Mouse (Mus musculus): Measurements from ENCODE around the gene A830005F24Rik.
"Not testable (repeated sequence)": the region's sequence is repeated elsewhere in the genome, so short reads cannot be mapped to it uniquely, and the experiment has no call there.

Gene A830005F24Rik

DNA sequence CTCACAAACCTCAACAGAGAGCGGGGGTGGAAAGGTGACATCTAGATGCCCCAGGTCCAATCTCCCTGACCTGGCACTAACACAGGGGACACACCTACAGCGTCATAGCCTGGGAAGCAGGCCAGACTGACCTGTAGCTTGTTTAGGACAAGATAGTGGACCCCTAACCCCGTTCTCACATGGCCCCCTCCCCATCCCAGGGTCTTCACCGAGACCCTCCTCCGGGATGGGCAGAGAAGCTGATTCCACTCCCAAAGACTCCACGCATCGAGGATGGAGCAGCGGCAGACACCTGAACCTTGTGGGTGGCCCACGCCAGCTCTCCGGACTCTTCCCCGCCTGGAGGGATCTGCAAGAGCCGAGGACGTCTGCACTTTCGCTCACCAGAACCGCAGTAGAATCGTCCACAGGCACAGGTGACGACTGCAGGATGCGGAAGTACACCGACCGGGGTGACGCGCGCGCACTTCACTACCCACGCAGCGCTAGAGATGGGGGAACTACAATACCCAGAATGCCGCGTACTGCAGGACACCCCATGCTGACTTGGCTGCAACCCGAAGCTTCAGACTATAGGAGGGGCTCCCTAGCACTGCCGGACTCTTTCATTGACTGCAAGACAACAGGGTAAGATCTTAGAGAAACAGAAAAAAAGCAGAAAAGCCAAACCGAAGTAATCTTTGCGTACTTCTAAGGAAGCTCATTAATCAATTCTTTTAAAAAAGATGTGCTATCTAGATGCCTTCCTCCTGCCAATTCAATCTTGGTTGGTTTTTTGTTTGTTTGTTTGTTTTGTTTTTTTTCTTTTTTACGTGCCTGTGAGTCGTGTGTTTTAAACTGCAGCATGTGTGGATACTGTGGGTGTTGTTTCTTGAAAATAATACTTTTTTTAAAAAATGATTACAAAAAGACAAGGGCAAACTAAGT lies at the start of gene A830005F24Rik, which contains the start of gene Zfp169:
A830005F24Rik (plus strand) TSS at position 568 of the 927 bp plus-strand sequence.
Zfp169 (minus strand) TSS at position 449 of the 927 bp plus-strand sequence.
- no peaks in the 10 kb centered on the region for H3K27me3 ChIP-seq (ENCODE audit: control insufficient read depth, insufficient read depth, low read length, poor library complexity, severe bottlenecking)
- DNase-seq (ENCODE audit: low read depth, low spot score): peak; percentile 95

DNA sequence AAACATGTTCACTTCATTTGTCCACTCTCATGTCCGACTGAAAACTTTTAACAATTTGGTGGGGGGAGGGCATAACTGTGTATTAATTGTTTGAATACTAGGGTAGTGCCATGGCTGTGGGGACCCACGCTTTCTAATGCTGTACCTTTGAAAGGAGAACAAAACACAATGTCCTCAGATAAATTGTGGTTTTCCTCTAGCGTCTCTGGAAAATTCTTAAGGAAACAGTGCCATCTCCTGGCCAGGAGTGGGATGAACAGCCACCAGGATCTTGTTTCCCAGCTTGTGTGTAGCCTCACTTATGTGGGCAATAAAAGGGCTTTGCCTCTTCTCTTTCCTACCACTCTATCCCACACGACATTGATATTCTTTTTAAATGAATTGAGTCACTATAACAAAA lies 49.2 kb upstream of the A830005F24Rik start:
- DNase-seq (ENCODE audit: low read depth, low spot score): peak; percentile 54
- no peaks in the 10 kb centered on the region for H3K27me3 ChIP-seq (ENCODE audit: control insufficient read depth, insufficient read depth, low read length, poor library complexity, severe bottlenecking)
- no peaks in the 10 kb centered on the region for H3K36me3 ChIP-seq (ENCODE audit: control insufficient read depth, insufficient read depth, low read length, poor library complexity, severe bottlenecking)

More for the DNA sequence above, at the start of gene A830005F24Rik, which contains the start of gene Zfp169:
- no peaks in the 10 kb centered on the region for H3K36me3 ChIP-seq (ENCODE audit: control insufficient read depth, insufficient read depth, low read length, poor library complexity, severe bottlenecking)

DNA sequence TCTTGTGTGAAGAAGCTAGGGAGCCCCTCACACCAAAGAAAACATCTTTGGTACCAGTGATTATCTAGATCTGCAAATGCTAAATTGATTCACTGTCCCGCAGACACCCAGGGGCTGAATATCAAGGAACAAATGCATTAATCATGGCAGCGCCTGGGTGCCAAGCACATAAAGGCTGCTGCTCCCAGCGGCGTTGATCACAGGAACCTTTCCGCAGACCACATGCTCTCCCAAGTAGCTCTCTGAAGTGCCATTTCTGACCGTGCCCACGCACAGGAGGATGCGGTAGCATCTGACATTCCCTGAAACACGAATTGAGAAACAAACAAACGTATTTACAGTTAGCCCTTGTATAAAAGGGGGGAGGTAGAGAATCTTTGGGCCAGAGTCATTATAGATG lies 47.2 kb upstream of the A830005F24Rik start:
- Histone ChIP-seq H3K36me3 (ENCODE audit: control insufficient read depth, insufficient read depth, low read length, poor library complexity, severe bottlenecking) (no peaks in the 10 kb centered on the region), H3K27me3 (ENCODE audit: control insufficient read depth, insufficient read depth, low read length, poor library complexity, severe bottlenecking) (no peaks in the 10 kb centered on the region)
- DNase-seq (ENCODE audit: low read depth, low spot score): no peak

DNA sequence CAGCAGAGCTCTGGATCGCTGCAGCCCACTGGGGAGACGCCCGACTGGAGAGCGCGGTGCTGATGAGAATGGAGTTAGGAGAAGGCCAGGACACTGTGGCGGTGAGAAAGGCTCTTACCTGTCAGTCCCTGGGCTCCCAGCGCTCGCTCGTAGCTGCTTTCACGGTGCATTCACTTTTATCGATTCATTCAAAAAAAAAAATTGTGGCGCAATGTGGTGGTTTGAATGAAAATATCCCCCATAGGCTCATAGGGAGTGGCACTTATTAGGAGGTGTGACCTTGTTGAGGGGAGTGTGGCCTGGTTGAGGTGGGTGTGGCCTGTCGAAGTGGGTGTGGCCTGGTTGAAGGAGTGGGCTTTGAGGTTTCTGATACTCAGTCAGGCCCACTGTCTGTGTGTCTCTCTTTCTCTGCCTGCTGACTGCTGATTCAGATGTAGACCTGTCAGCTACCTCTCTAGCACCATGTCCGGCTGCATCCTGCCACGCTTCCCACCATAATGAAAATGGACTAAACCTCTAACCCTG lies 44.7 kb upstream of the A830005F24Rik start:
- DNase-seq (ENCODE audit: low read depth, low spot score): no peak
- Histone ChIP-seq H3K27me3 (ENCODE audit: control insufficient read depth, insufficient read depth, low read length, poor library complexity, severe bottlenecking) (no peaks in the 10 kb centered on the region), H3K36me3 (ENCODE audit: control insufficient read depth, insufficient read depth, low read length, poor library complexity, severe bottlenecking) (no peaks in the 10 kb centered on the region)

DNA sequence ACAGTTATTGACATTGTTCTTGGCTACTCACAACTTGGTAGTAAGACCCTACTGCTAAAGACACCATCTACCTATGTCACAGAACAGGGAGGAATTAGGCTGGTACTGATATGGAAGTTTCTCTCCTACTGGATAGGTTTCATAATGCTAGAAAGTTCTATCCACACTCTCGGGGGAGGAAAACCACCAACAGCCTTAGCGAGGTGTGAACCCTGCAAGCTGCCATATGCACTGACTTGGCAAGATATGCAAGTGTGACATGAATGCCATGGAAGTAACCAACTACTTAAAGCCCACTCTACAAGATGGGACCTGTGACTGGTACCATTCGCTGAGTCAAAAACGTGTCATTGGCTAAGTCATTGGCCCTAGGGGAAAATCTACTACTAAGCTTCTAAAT lies 29.8 kb upstream of the A830005F24Rik start:
- no peak for DNase-seq (ENCODE audit: low read depth, low spot score)
- H3K27me3 ChIP-seq (ENCODE audit: control insufficient read depth, insufficient read depth, low read length, poor library complexity, severe bottlenecking): no peaks in the 10 kb centered on the region
- no peaks in the 10 kb centered on the region; the same call in 1 of the 2 replicates for H3K36me3 ChIP-seq (ENCODE audit: control insufficient read depth, insufficient read depth, low read length, poor library complexity, severe bottlenecking)

DNA sequence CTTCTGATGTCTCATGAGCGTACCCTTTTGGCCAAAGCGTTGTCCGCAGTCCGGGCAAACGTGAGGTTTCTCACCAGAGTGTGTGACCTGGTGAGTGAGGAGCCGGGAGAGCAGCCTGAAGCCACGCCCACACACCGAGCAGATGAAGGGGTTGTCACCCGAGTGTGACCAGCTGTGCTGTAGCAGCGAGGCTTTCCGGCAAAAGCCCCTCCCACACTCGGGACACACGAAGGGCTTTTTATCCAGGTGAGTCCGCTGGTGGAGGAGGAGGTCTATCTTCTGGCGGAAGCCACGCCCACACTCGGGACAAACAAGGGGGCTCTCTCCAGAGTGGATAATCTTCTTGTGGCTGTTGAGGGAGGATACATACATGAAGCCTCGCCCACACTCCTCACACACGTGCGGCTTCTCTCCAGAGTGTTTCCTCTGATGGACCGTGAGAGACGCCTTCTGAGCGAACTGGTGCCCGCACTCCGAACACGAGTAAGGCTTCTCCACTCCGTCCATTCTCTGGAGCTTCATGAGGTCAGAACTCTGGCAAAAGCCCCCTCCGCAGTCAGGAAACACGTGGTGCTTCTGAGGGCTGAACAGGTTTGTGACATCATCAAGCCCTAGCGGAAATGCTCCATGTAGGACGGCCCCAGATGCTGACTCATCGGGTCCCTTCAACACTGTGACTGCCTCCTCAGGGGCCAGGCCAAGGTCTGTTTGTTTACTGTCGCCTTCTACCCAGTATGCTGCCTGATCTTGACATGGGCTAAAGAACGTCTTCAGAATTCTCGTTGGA lies 22.8 kb upstream of the A830005F24Rik start:
- Histone ChIP-seq H3K27me3 (ENCODE audit: control insufficient read depth, insufficient read depth, low read length, poor library complexity, severe bottlenecking) (no peaks in the 10 kb centered on the region), H3K36me3 (ENCODE audit: control insufficient read depth, insufficient read depth, low read length, poor library complexity, severe bottlenecking) (peaks cover 7% of the 10 kb centered on the region)
- no peak for DNase-seq (ENCODE audit: low read depth, low spot score)

DNA sequence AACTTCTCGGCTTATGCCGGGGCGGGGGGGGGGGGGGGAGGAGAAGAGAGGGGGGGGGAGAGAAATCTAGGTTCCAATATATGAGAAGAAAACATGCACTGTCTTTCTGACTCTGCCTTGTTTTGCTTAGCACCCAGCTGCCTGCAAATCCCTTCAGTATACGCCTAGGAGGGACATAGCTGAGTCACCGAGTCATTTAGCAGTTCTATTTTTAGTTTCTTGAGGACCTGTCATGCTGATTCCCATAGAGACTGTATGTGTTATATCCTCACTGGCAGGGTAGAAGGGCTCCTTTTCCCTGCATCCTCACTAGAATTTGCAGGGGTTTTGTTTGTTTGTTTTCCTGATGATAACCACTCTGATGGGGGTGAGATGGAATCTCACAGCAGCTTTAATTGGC lies 20.2 kb upstream of the A830005F24Rik start:
- Histone ChIP-seq H3K27me3 (ENCODE audit: control insufficient read depth, insufficient read depth, low read length, poor library complexity, severe bottlenecking) (no peaks in the 10 kb centered on the region), H3K36me3 (ENCODE audit: control insufficient read depth, insufficient read depth, low read length, poor library complexity, severe bottlenecking) (peaks cover 13% of the 10 kb centered on the region)
- DNase-seq (ENCODE audit: low read depth, low spot score): no peak

DNA sequence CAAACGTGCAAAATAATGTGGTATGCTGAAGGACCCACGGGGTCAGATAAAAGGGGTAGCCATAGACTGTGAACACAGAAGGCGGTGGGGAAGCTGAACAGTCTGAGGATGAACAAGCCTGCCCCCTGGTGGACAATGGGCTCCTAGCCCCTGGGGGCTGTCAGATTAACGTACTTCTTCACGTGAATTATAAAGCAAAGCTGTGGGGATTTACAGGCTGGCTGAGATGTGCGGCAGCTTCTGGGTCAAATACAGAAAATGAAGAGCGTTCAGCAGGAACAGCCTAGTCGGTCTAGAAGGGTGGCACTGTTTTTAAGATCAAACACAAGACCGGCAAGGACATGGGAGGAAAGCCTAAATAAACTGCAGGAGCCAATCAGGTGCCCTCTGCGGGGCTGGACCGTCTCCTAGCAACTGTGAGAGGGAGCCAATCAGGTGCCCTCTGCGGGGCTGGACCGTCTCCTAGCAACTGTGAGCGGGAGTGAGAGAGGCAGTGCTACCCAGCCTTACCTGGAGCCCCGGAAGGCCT lies 15.6 kb upstream of the A830005F24Rik start:
- DNase-seq (ENCODE audit: low read depth, low spot score): peak; percentile 59
- H3K36me3 ChIP-seq (ENCODE audit: control insufficient read depth, insufficient read depth, low read length, poor library complexity, severe bottlenecking): peaks cover 6% of the 10 kb centered on the region; the same call in 1 of the 2 replicates
- no peaks in the 10 kb centered on the region for H3K27me3 ChIP-seq (ENCODE audit: control insufficient read depth, insufficient read depth, low read length, poor library complexity, severe bottlenecking)

DNA sequence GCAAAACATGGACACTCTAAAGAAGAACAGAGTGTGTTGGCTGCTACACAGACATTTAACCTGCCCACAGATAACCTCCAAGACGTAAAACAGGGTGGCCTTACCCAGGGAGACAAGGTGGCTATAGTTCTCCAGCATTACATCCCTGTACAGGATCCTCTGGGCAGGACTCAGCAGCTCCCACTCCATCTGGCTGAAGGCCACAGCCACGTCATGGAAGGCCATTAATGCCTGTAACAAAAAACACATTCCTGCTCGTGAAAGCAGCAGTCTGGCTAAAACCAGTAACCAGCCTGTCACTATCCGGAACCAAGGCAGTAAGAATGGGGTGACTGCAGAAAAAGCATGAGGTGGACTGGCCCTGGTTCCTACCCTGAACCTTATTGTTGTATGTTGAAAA lies 14.7 kb upstream of the A830005F24Rik start:
- H3K36me3 ChIP-seq (ENCODE audit: control insufficient read depth, insufficient read depth, low read length, poor library complexity, severe bottlenecking): peaks cover 6% of the 10 kb centered on the region; the same call in 1 of the 2 replicates
- DNase-seq (ENCODE audit: low read depth, low spot score): no peak
- H3K27me3 ChIP-seq (ENCODE audit: control insufficient read depth, insufficient read depth, low read length, poor library complexity, severe bottlenecking): no peaks in the 10 kb centered on the region

DNA sequence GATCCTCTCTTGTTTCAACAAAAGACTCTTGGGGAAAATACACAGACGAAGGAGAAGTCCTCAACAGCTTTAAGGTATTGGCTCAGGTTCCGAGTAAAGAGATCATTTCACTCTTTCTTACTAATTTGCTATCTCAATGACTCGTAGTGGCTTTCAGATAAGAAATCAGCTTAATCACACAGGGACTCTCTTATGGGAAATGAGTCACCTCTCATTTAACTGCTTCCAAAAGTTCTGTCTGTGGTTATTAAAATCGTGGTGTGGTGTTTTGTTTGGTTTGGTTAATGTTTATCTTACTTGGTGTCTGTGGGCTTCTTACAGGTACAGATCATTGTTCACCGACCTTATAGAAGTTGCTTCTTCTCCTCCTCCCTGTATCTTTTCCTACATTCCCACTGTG lies 10.9 kb upstream of the A830005F24Rik start:
- Histone ChIP-seq H3K36me3 (ENCODE audit: control insufficient read depth, insufficient read depth, low read length, poor library complexity, severe bottlenecking) (peaks cover 17% of the 10 kb centered on the region), H3K27me3 (ENCODE audit: control insufficient read depth, insufficient read depth, low read length, poor library complexity, severe bottlenecking) (no peaks in the 10 kb centered on the region)
- no peak for DNase-seq (ENCODE audit: low read depth, low spot score)

DNA sequence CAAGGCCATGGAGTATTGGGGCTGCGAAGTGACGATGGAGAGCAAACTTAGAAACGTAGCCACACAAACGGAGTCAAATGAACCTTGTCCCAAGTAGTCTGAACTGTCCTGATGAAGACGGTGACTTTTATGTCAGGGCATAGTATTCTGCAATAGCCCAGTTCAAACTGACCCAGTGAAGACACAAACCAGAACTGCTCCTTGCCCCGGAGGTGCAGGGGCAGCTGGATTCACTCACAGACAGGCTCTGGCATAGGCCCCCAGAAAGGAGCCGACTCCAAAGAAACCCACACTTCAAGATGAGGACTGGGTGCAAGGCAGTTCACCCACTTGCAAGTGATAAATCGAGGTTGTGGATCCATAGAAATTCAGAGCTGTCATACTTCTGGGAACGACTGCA lies 4.7 kb upstream of the A830005F24Rik start:
- Histone ChIP-seq H3K27me3 (ENCODE audit: control insufficient read depth, insufficient read depth, low read length, poor library complexity, severe bottlenecking) (no peaks in the 10 kb centered on the region), H3K36me3 (ENCODE audit: control insufficient read depth, insufficient read depth, low read length, poor library complexity, severe bottlenecking) (peaks cover 17% of the 10 kb centered on the region)
- no peak for DNase-seq (ENCODE audit: low read depth, low spot score)

DNA sequence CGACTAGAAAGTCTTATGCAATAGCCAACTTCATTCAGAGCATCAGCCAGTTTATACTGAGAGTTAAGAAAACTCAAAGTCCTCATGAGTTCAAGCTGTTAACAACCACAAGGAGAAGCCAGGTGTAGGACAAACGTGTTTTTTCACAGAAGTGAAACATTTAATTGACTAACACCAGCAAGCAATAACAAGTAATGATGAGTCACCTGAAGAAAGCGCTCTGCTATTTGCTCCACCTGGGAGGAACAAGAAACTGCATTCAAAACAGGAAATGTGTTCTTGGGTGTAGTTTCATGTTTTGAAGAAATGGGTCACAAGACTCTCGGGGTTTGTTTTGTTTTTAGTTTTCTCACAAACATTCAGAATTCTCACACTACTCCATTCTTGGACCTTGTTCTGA lies 2.5 kb downstream of the A830005F24Rik start:
- Histone ChIP-seq H3K27me3 (ENCODE audit: control insufficient read depth, insufficient read depth, low read length, poor library complexity, severe bottlenecking) (no peaks in the 10 kb centered on the region), H3K36me3 (ENCODE audit: control insufficient read depth, insufficient read depth, low read length, poor library complexity, severe bottlenecking) (no peaks in the 10 kb centered on the region)
- peak; percentile 61 for DNase-seq (ENCODE audit: low read depth, low spot score)

DNA sequence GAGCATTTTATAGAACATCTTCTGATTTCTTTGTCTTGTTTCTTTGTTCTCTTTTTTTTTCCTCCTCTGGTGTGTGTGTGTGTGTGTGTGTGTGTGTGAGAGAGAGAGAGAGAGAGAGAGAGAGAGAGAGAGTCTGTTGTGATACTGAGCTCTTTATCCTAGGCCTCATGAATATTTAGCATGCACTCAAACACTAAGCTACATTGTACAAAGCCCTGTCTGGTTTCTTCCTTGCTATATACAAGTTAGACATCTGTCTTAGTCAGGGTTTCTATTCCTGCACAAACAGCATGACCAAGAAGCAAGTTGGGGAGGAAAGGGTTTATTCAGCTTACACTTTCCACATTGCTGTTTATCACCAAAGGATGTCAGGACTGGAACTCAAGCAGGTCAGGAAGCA lies 5.8 kb downstream of the A830005F24Rik start:
- H3K36me3 ChIP-seq (ENCODE audit: control insufficient read depth, insufficient read depth, low read length, poor library complexity, severe bottlenecking); H3K27me3 ChIP-seq (ENCODE audit: control insufficient read depth, insufficient read depth, low read length, poor library complexity, severe bottlenecking); DNase-seq (ENCODE audit: low read depth, low spot score): not testable (repeated sequence)

DNA sequence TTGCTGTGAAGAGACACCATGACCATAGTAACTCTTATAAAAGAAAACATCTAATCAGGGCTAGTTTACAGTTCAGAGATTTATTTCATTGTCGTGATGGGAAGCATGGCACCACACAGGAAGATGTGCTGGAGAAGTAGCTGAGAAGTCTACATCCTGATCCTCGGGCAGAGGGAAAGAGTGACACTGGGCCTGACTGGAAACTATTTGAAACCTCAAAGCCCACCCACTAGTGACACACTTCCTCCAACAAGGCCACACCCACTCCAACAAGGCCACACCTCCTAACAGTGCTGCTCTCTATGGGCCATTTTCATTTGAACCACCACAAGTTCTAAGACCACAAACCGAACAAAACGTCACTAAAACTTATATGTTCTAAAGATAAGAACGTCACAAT lies 12.4 kb downstream of the A830005F24Rik start:
- Histone ChIP-seq H3K36me3 (ENCODE audit: control insufficient read depth, insufficient read depth, low read length, poor library complexity, severe bottlenecking) (no peaks in the 10 kb centered on the region), H3K27me3 (ENCODE audit: control insufficient read depth, insufficient read depth, low read length, poor library complexity, severe bottlenecking) (no peaks in the 10 kb centered on the region)
- peak; percentile 33 for DNase-seq (ENCODE audit: low read depth, low spot score)

Data from splenic B cell, adult 2 months (primary cell).